17 mouse cellular contexts compared by ENCODE assay signal in genomic region chr5:19932102-19932501, GRCm38 (mm10).
"Had no signal": no experiment of that assay in that cellular context is flagged by ENCODE, and none has a peak within 500 bp of the region (broad histone marks: within the 10 kb centered on the region; RNA-seq: fewer than 3 reads in every experiment).

No protein-coding gene starts in this region.

- ATAC-seq: hindbrain, embryonic 16.5 days; inflammation-experienced regulatory T-cells, adult 6 months; intestine, embryonic 15.5 days; intestine, postnatal 0 days had no signal

- DNase-seq: gastrocnemius, adult 2 months; gastrocnemius, postnatal 10 days; gastrocnemius, postnatal 25 days; heart, adult 18-20 months; heart, postnatal 10 days; heart, postnatal 4 days; kidney, adult 18-20 months; kidney, adult 8-10 months; kidney, postnatal 10 days; kidney, postnatal 25 days; kidney, postnatal 4 days; liver; liver, embryonic 13.5 days had no signal
